Mouse (Mus musculus) urinary bladder, postnatal 14 days (tissue): ENCODE data around the gene Eif4enif1.
A peak's percentile ranks its signal among the peaks of the same experiment; 100 is the strongest.
"Not testable (repeated sequence)": the region's sequence is repeated elsewhere in the genome, so short reads cannot be mapped to it uniquely, and the experiment has no call there.

Experiments
- DNase-seq: peaks from one replicate; pipeline ENCODE4 v3.0.0; 2021; ENCODE audit warnings: low spot score

Eif4enif1 gene

GRCm38 (mm10) chr11:3202231-3202701, at the start of gene Eif4enif1:
TSS of gene Eif4enif1 (plus strand) at chr11:3202392.
- DNase-seq = peak; percentile 90

GRCm38 (mm10) chr11:3153666-3154397, 48.4 kb upstream of the Eif4enif1 start:
- peak; percentile 70 for DNase-seq

GRCm38 (mm10) chr11:3156991-3157390, 45.2 kb upstream of the Eif4enif1 start:
- DNase-seq = not testable (repeated sequence)

- peak; percentile 36 for DNase-seq
Observed at GRCm38 (mm10) chr11:3157996-3158395, 44.2 kb upstream of the Eif4enif1 start.

- not testable (repeated sequence) for DNase-seq
Observed at GRCm38 (mm10) chr11:3158800-3159199, 43.4 kb upstream of the Eif4enif1 start.

- DNase-seq = peak; percentile 75
Observed at GRCm38 (mm10) chr11:3161370-3161769, 40.8 kb upstream of the Eif4enif1 start.

GRCm38 (mm10) chr11:3162236-3162897, 39.8 kb upstream of the Eif4enif1 start:
- peak; percentile 79 for DNase-seq

GRCm38 (mm10) chr11:3163122-3163521, 39.1 kb upstream of the Eif4enif1 start:
- peak; percentile 46 for DNase-seq

GRCm38 (mm10) chr11:3163661-3164060, 38.5 kb upstream of the Eif4enif1 start:
- DNase-seq = not testable (repeated sequence)

- not testable (repeated sequence) for DNase-seq
Observed at GRCm38 (mm10) chr11:3165210-3165782, 36.9 kb upstream of the Eif4enif1 start.

GRCm38 (mm10) chr11:3166321-3166720, 35.9 kb upstream of the Eif4enif1 start:
- DNase-seq = not testable (repeated sequence)

GRCm38 (mm10) chr11:3167129-3167528, 35.1 kb upstream of the Eif4enif1 start:
- not testable (repeated sequence) for DNase-seq

- peak; percentile 60 for DNase-seq
Observed at GRCm38 (mm10) chr11:3167571-3168001, 34.6 kb upstream of the Eif4enif1 start.

GRCm38 (mm10) chr11:3169042-3169441, 33.1 kb upstream of the Eif4enif1 start:
- DNase-seq = peak; percentile 36

- DNase-seq = peak; percentile 63
Observed at GRCm38 (mm10) chr11:3171931-3172330, 30.3 kb upstream of the Eif4enif1 start.

GRCm38 (mm10) chr11:3172526-3172925, 29.7 kb upstream of the Eif4enif1 start:
- DNase-seq = not testable (repeated sequence)

- DNase-seq = peak; percentile 81
Observed at GRCm38 (mm10) chr11:3173425-3174318, 28.5 kb upstream of the Eif4enif1 start.

- DNase-seq = peak; percentile 73
Observed at GRCm38 (mm10) chr11:3178968-3179725, 23.0 kb upstream of the Eif4enif1 start.

- peak; percentile 37 for DNase-seq
Observed at GRCm38 (mm10) chr11:3179726-3180092, 22.5 kb upstream of the Eif4enif1 start.

- not testable (repeated sequence) for DNase-seq
Observed at GRCm38 (mm10) chr11:3180510-3181160, 21.6 kb upstream of the Eif4enif1 start.
